Mouse (Mus musculus) brown adipose tissue, adult 24 weeks (tissue): ENCODE results near the gene Otogl. TPM values are rescaled to one million over a fixed set of nuclear protein-coding genes. Genes with fewer than 3 reads are reported as not detected.
"Not testable (repeated sequence)": the region's sequence is repeated elsewhere in the genome, so short reads cannot be mapped to it uniquely, and the experiment has no call there.

Experiments
- H3K27ac ChIP-seq: fragments of 200-500 bp; replicated peaks from 2 replicates; pipeline ENCODE4 v1.5.1; 2012; ENCODE audit warnings: low read depth, mild to moderate bottlenecking, low read length
- H3K4me1 ChIP-seq: fragments of 200-500 bp; 2 replicates; pipeline ENCODE4 v1.6.1; 2012; ENCODE audit warnings: low read length, mixed read lengths; ENCODE audit not compliant: control insufficient read depth, insufficient read depth, insufficient read length
- H3K4me3 ChIP-seq: fragments of 200-500 bp; 2 replicates; pipeline ENCODE4 v1.5.1; 2012; ENCODE audit warnings: low read depth, mild to moderate bottlenecking, low read length, moderate library complexity; ENCODE audit not compliant: insufficient read depth
- polyA plus RNA-seq: library from polyadenylated mRNA; stranded (reverse); fragments of >200 nt; gene quantifications from 2 replicates; pipeline ENCODE4 v1.2.4, GENCODE M21; 2012; ENCODE audit not compliant: missing spikeins, insufficient read depth, insufficient read length

Otogl gene
- polyA plus RNA-seq, 1 experiment, result not detected

GRCm38 (mm10) chr10:107804285-107804684 is 107.6 kb downstream of the Otogl start:
- H3K27ac ChIP-seq, H3K4me1 ChIP-seq, H3K4me3 ChIP-seq: not testable (repeated sequence)

GRCm38 (mm10) chr10:107799671-107800353 is 112.1 kb downstream of the Otogl start:
- Histone ChIP-seq H3K4me3 (no peak overlapping the region), H3K4me1 (no peaks in the 10 kb centered on the region), H3K27ac (no peak overlapping the region)

- Histone ChIP-seq H3K4me3 (no peak overlapping the region), H3K27ac (no peak overlapping the region), H3K4me1 (no peaks in the 10 kb centered on the region)
These were observed 116.8 kb downstream of the Otogl start for GRCm38 (mm10) chr10:107794812-107795756.

- Histone ChIP-seq H3K4me1 (no peaks in the 10 kb centered on the region), H3K4me3 (no peak overlapping the region), H3K27ac (no peak overlapping the region)
These were observed 119.4 kb downstream of the Otogl start for GRCm38 (mm10) chr10:107792491-107792890.

- Histone ChIP-seq H3K4me3 (no peak overlapping the region), H3K27ac (no peak overlapping the region), H3K4me1 (no peaks in the 10 kb centered on the region)
These were observed 132.4 kb downstream of the Otogl start for GRCm38 (mm10) chr10:107779548-107779947.

- H3K27ac ChIP-seq, result no peak overlapping the region
- H3K4me3 ChIP-seq, result no peak overlapping the region
- no peaks in the 10 kb centered on the region for H3K4me1 ChIP-seq
These were observed 152.3 kb downstream of the Otogl start for GRCm38 (mm10) chr10:107759624-107760023.

GRCm38 (mm10) chr10:107753471-107753870 is 158.5 kb downstream of the Otogl start:
- H3K4me1 ChIP-seq, result no peaks in the 10 kb centered on the region
- no peak overlapping the region for H3K4me3 ChIP-seq
- no peak overlapping the region for H3K27ac ChIP-seq

- Histone ChIP-seq H3K27ac (no peak overlapping the region), H3K4me3 (no peak overlapping the region), H3K4me1 (no peaks in the 10 kb centered on the region)
These were observed 159.4 kb downstream of the Otogl start for GRCm38 (mm10) chr10:107752351-107753143.

GRCm38 (mm10) chr10:107751944-107752343 is 160.0 kb downstream of the Otogl start:
- H3K4me3 ChIP-seq, result no peak overlapping the region

GRCm38 (mm10) chr10:107747566-107747965 is 164.4 kb downstream of the Otogl start:
- Histone ChIP-seq H3K4me1 (no peaks in the 10 kb centered on the region), H3K27ac (no peak overlapping the region), H3K4me3 (no peak overlapping the region)

More at GRCm38 (mm10) chr10:107751944-107752343, 160.0 kb downstream of the Otogl start:
- H3K4me1 ChIP-seq, result no peaks in the 10 kb centered on the region
- H3K27ac ChIP-seq, result no peak overlapping the region

- Histone ChIP-seq H3K27ac (no peak overlapping the region), H3K4me1 (no peaks in the 10 kb centered on the region), H3K4me3 (no peak overlapping the region)
These were observed 165.2 kb downstream of the Otogl start for GRCm38 (mm10) chr10:107746717-107747116.

GRCm38 (mm10) chr10:107739815-107740214 is 172.1 kb downstream of the Otogl start:
- H3K4me1 ChIP-seq, result no peaks in the 10 kb centered on the region
- no peak overlapping the region for H3K4me3 ChIP-seq
- no peak overlapping the region for H3K27ac ChIP-seq

- H3K4me3 ChIP-seq, result no peak overlapping the region
- no peak overlapping the region for H3K27ac ChIP-seq
- H3K4me1 ChIP-seq, result no peaks in the 10 kb centered on the region
These were observed 174.2 kb downstream of the Otogl start for GRCm38 (mm10) chr10:107737743-107738142.

GRCm38 (mm10) chr10:107735448-107735847 is 176.5 kb downstream of the Otogl start:
- Histone ChIP-seq H3K4me3 (no peak overlapping the region), H3K4me1 (no peaks in the 10 kb centered on the region), H3K27ac (no peak overlapping the region)

- Histone ChIP-seq H3K4me1 (no peaks in the 10 kb centered on the region), H3K4me3 (no peak overlapping the region), H3K27ac (no peak overlapping the region)
These were observed 177.6 kb downstream of the Otogl start for GRCm38 (mm10) chr10:107734327-107734726.
